Mouse (Mus musculus) layer of hippocampus, adult 9-11 months (tissue): ENCODE measurements at regions not wholly inside any gene's neighbourhood (a gene's known extent, or its start where the extent isn't known, plus 50 kb on each side); places are given as distances from the start of the nearest gene placed in this dataset.

Experiments
- DNase-seq: peaks from one replicate; pipeline ENCODE4 v3.0.0; 2022

DNA sequence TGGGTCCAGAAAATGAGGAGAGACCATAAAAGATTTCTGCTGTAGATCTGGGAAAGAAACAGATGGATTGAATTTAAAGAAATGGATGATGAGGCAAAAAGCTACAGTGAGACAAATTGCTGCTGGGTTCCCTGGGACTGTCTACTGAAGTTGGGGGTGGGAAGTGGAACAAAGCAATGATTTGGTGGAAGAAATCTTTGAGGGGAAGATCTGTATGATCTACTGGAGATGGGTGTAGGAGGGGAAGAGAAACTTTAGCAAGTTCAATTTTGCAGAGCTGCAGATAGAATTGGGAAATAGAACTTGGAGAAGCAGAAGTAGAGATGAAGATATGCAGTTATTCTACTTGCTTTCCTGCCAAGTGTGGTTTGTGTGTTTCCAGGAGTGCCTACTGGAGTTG lies 5478.8 kb downstream of the 9330182O14Rik start:
- no peak for DNase-seq

DNA sequence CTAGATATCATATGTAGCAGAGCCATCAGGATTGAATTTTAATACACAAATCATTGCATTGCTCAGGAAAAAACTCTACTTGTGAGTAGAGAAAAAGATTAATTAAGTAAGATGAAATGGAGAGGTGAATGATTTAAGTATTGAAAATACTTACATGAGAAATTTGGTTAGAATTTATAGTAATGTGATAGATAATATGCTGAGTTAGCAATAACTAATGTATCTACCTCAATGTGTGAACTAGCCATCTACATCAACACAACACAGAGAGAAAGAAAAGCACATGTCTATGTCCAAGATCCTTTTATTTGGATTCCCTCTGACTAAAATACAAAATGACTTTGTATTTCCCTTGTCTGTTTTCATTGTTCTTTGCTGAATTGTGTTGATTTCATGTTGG lies 5512.1 kb downstream of the 9330182O14Rik start:
- DNase-seq: no peak

DNA sequence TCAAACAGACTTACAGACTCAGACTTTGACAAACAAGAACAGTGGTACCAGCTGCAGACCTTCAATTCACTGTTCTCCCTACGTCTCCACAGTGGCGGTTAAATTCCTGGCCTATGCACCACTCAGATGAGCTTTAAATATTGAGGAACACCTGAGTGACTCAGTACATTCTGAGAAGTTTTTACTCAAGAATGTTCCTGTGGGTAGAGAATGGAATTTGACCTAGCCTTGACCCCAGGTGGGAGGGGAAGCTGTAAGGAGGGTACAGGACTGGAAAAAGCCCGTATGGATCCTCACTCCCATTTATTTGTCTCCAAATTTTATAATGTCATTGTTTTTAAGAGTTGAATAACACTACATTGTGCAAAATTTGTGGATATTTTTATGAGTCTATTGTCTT lies 5529.4 kb downstream of the 9330182O14Rik start:
- DNase-seq: no peak

DNA sequence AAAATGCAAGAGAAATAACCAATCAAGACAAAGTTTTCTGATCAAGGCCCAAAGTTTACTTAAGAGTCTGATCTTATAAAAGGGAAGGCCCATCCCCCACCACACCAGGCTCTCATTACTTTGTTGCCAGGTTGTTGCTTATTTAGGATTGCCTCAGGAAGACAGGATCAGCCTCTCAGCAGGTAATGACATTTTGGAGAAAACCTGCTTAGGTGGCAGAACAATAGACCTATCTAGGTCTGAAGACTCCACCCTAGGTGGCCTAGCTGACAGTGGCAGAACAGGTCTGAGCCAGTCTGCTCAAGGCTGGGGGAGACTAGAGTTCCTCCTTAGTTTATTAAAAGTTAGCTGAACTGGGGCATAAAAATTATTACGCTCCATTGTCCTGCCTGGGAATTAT lies 5555.3 kb downstream of the 9330182O14Rik start:
- DNase-seq: no peak

DNA sequence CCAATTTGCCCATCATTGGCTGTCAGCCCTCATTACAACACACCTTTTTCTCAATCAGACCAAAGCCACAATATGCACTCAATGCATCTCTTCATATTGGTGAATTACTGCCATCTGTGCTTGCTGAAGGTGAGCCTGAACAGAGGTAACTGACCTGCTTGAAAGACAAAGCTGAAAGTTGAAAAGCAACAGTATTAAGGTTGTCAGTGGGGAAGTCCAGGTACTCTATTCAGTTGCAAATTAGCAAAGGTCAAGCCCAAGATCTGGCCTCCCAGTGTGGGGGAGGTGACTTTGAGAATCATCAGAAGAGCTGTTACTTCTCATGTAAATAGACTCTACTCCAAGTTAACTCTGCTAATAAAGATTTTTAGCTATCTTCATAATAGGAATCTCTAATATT lies 5555.9 kb downstream of the 9330182O14Rik start:
- no peak for DNase-seq

DNA sequence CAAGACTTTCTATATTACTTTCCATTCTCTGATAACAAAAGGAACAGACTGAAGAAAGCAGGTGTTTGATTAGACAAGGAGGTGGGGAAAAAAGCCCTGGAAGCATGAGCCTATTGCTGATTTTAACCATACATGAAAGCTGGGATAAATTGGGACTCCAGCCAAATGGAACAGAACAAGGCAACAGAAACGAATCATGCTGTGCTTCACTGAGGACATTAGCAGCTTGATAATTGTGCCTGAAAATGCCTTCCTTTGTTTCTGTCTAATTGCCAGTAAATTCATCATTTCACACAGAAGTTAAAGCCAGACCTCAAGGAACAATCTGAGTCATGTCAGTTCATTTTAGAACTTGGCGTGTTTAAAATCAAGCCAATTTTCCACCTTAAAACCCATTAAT lies 5576.9 kb downstream of the 9330182O14Rik start:
- DNase-seq: peak; percentile 40

DNA sequence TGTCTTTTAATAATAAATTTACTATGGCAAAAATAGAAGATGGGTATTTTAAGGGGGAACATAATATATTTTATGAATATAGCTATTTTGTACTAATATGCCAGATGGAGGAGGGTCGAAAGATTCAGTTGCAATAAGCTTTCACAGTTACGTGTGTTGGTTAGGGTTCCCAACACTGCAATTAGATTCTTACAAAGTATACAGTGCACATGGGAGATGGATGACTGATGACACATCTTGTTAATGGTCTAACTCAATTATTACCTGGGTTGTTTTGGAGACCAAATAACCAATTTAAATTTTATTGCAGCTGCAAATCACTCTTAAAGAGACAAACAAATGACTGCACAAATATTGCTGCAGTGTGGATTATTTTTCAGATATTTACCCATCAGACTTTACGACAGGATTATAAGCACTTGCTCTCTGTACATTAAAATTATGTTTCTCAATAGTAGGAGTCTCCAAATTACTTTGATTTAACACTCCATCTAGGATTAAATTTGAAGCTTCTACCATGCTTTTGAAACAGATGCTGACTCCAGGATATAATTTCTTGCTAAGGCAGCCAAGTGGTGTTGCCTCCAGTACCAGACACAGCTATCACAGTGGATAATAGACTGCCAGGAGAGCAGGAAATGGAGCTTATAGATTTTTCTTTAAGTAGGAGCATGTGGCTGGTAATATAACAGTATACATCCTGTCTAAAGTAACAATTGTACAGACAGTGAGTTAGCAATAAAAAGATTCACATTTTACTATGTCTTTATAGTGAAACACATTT lies 5596.4 kb downstream of the 9330182O14Rik start:
- DNase-seq: no peak

DNA sequence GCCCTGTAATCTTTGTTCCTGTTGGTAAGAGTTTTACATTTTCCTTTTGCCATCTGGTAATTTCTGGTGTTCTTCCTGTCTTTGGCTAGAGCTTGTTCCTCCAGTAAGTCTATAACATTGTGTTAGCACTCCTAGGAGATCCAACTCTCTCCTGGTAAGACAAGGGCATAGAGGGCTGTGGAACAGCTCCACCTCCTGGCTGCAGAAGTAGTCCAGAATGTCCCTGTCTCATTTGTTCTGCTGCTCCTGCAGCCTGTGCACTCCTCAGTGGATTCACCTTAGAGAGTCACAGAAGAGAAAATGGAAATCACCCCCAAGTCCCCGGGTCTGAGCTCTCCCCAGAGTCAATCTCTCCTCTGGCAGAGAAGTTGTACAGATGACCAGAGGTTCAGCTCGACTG lies 5629.1 kb downstream of the 9330182O14Rik start:
- no peak for DNase-seq
